In genomic region chr5:65300121-65300520, GRCm38 (mm10) we compare ENCODE assay signal across 2 mouse cellular contexts.
TF ChIP-seq lines count a peak whose summit lies in the region.

No protein-coding gene starts in this region.

TF ChIP-seq in CH12.LX, 34 proteins besides CTCF, POLR2A, EP300 and RAD21 (continued from another document):
- TF ChIP-seq MAFK (IDR thresholded peaks at IDR 0.05; ENCODE audit: insufficient replicate concordance, low read length) (peak; percentile 42; the same call in 1 of the 2 replicates), MAX (IDR thresholded peaks at IDR 0.05; ENCODE audit: low read length) (no peak), BHLHE40 (IDR thresholded peaks at IDR 0.05; ENCODE audit: low read depth, low read length) (no peak)

TF ChIP-seq in MEL, 35 proteins besides CTCF, POLR2A, EP300 and RAD21 (continued from another document):
- no peak for TF ChIP-seq JUND (IDR thresholded peaks at IDR 0.05; ENCODE audit: low read depth, low read length)
- no peak for TF ChIP-seq SMC3 (IDR thresholded peaks at IDR 0.05; ENCODE audit: low read depth, low read length)
- TF ChIP-seq ZMIZ1 (IDR thresholded peaks at IDR 0.05; ENCODE audit: low read depth, low read length), result no peak
- no peak for TF ChIP-seq MEF2A (IDR thresholded peaks at IDR 0.05; ENCODE audit: extremely low read depth, insufficient replicate concordance, low read depth, low read length, poor library complexity, severe bottlenecking)
- peak; percentile 62; the same call in 1 of the 2 replicates for TF ChIP-seq GABPA (IDR thresholded peaks at IDR 0.05; ENCODE audit: low read depth, low read length)
- peak; percentile 11; the same call in 1 of the 2 replicates for TF ChIP-seq ETS1 (IDR thresholded peaks at IDR 0.05; ENCODE audit: low read depth, low read length)
- 0 out of 2 replicates have a peak, but pooled peaks have one; percentile 5 for TF ChIP-seq ZC3H11A (IDR thresholded peaks at IDR 0.05; ENCODE audit: low read depth, low read length)
- TF ChIP-seq MAFK (IDR thresholded peaks at IDR 0.05; ENCODE audit: borderline replicate concordance, low read depth, low read length), result peak; percentile 69; the same call in 1 of the 2 replicates
- TF ChIP-seq HCFC1 (IDR thresholded peaks at IDR 0.05; ENCODE audit: low read depth, low read length), result peak; percentile 37; the same call in 1 of the 2 replicates
- TF ChIP-seq MYB (IDR thresholded peaks at IDR 0.05; ENCODE audit: low read depth, low read length), result no peak
- no peak for TF ChIP-seq SIN3A (IDR thresholded peaks at IDR 0.05; ENCODE audit: low read length)
- TF ChIP-seq RCOR1 (IDR thresholded peaks at IDR 0.05; ENCODE audit: low read depth, low read length), result no peak
- peak; percentile 73 for TF ChIP-seq ELF1 (IDR thresholded peaks at IDR 0.05; ENCODE audit: low read depth, low read length)
- TF ChIP-seq KAT2A (conservative IDR thresholded peaks at IDR 0.05; ENCODE audit: low read depth, low read length), result no peak
- no peak for TF ChIP-seq TCF12 (IDR thresholded peaks at IDR 0.05; ENCODE audit: low read depth, low read length)
- no peak for TF ChIP-seq E2F4 (IDR thresholded peaks at IDR 0.05; ENCODE audit: borderline replicate concordance, low read depth, low read length)
- no peak for TF ChIP-seq USF2 (IDR thresholded peaks at IDR 0.05; ENCODE audit: borderline replicate concordance in 1 of 2, insufficient read depth in 1 of 2, low read depth in 1 of 2, low read length in 2 of 2)
- TF ChIP-seq GATA1 (IDR thresholded peaks at IDR 0.05; ENCODE audit: low read depth, low read length), result no peak
- TF ChIP-seq TAL1 (IDR thresholded peaks at IDR 0.05; ENCODE audit: low read length), result no peak
